Mouse (Mus musculus) gonadal fat pad, adult 2 months (tissue): ENCODE results near the gene Uox. TPM values are rescaled to one million over a fixed set of nuclear protein-coding genes. Genes with fewer than 3 reads are reported as not detected.

Experiments
- polyA plus RNA-seq: library from polyadenylated mRNA; depleted of rRNA; stranded (reverse); fragments of >200 nt; gene quantifications from 2 replicates; pipeline ENCODE4 v1.2.3, GENCODE M21; 2012; rRNA removed

The Uox gene
- polyA plus RNA-seq, 1 experiment: 1.5 TPM

Other genes starting within 250 kb of the Uox start
- gene Ssx2ip, start 165.8 kb upstream of the Uox start, polyA plus RNA-seq: 8.4 and 10.6 TPM in 2 replicates
- 7.3 and 8.5 TPM in 2 replicates for gene Ctbs, start 120.6 kb upstream of the Uox start, polyA plus RNA-seq
- gene Spata1, start 70.7 kb upstream of the Uox start, polyA plus RNA-seq: 2.0 and 2.9 TPM in 2 replicates
- gene Gng5, start 70.6 kb upstream of the Uox start, polyA plus RNA-seq: 670 and 713 TPM in 2 replicates
- gene Rpf1, start 49.0 kb upstream of the Uox start, polyA plus RNA-seq: 12.1 and 12.4 TPM in 2 replicates
- 0.90 and 1.5 TPM in 2 replicates for gene Dnase2b, start 45.2 kb downstream of the Uox start, polyA plus RNA-seq
- gene 4930503B20Rik, start 80.9 kb downstream of the Uox start, polyA plus RNA-seq: 0.76 and 1.8 TPM in 2 replicates
- gene Samd13, start 115.2 kb downstream of the Uox start, polyA plus RNA-seq: 2.3 and 2.5 TPM in 2 replicates
- 33.7 and 47.9 TPM in 2 replicates for gene Prkacb, start 242.6 kb downstream of the Uox start, polyA plus RNA-seq